Mouse (Mus musculus) brain, embryonic 14.5 days (tissue): ENCODE measurements around the gene Glg1.
"Not testable (repeated sequence)": the region's sequence is repeated elsewhere in the genome, so short reads cannot be mapped to it uniquely, and the experiment has no call there.

Experiments used
- CTCF ChIP-seq: fragments of 200-500 bp; IDR thresholded peaks from 2 replicates; pipeline ENCODE4 v1.5.1; 2012; ENCODE audit warnings: inconsistent platforms, mild to moderate bottlenecking, moderate library complexity, borderline replicate concordance; ENCODE audit not compliant: insufficient read depth, insufficient read length; ENCODE audit errors: extremely low read depth
- POLR2A ChIP-seq: fragments of 200-500 bp; IDR thresholded peaks from 2 replicates; pipeline ENCODE4 v1.6.1; 2012; ENCODE audit warnings: mild to moderate bottlenecking, inconsistent platforms, borderline replicate concordance; ENCODE audit not compliant: poor library complexity, insufficient read depth, insufficient read length, severe bottlenecking; ENCODE audit errors: extremely low read depth

- TF ChIP-seq CTCF, POLR2A: not testable (repeated sequence)
These were observed 7.1 kb upstream of the Glg1 start for GRCm38 (mm10) chr8:111266161-111266560.
